Mouse (Mus musculus) stomach, embryonic 15.5 days (tissue): Measurements from ENCODE around the gene Snrnp70. TPM values are rescaled to one million over a fixed set of nuclear protein-coding genes. Genes with fewer than 3 reads are reported as not detected.
"Not testable (repeated sequence)": the region's sequence is repeated elsewhere in the genome, so short reads cannot be mapped to it uniquely, and the experiment has no call there.

Experiments
- ATAC-seq: fragments of 200-750 bp; cut with Nextera tagmentation; 2 replicates; pipeline ENCODE4 v1.8.0; 2017; ENCODE audit warnings: low read depth, moderate number of reproducible peaks, moderate TSS enrichment; ENCODE audit not compliant: insufficient read depth, low FRiP score
- H3K27ac ChIP-seq: fragments of 300-500 bp; sonication (generic); 2 replicates; pipeline ENCODE4 v1.5.1; 2015; ENCODE audit warnings: mild to moderate bottlenecking, inconsistent platforms
- H3K27me3 ChIP-seq: fragments of 300-500 bp; sonication (generic); replicated peaks from 2 replicates; pipeline ENCODE4 v1.6.1; 2015; ENCODE audit warnings: inconsistent platforms
- H3K36me3 ChIP-seq: fragments of 300-500 bp; sonication (generic); 2 replicates; pipeline ENCODE4 v1.6.1; 2015; ENCODE audit warnings: inconsistent platforms
- H3K4me1 ChIP-seq: fragments of 300-500 bp; sonication (generic); 2 replicates; pipeline ENCODE4 v1.6.1; 2015; ENCODE audit warnings: inconsistent platforms
- H3K4me2 ChIP-seq: fragments of 300-500 bp; sonication (generic); 2 replicates; pipeline ENCODE4 v1.6.1; 2015; ENCODE audit warnings: mild to moderate bottlenecking, inconsistent platforms
- H3K4me3 ChIP-seq: fragments of 300-500 bp; sonication (generic); replicated peaks from 2 replicates; pipeline ENCODE4 v1.5.1; 2015; ENCODE audit warnings: inconsistent platforms
- H3K9ac ChIP-seq: fragments of 300-500 bp; sonication (generic); 2 replicates; pipeline ENCODE4 v1.6.1; 2015; ENCODE audit warnings: inconsistent platforms
- H3K9me3 ChIP-seq: fragments of 300-500 bp; sonication (generic); 2 replicates; pipeline ENCODE4 v1.6.1; 2016; ENCODE audit warnings: inconsistent platforms
- WGBS: fragments of 180-500 bp; shearing (Covaris S2); methylation state at CpG from one replicate; pipeline ENCODE4 v1.1.7; 2015; 5-methylcytosine and 5-hydroxymethylcytosine counted together
- polyA plus RNA-seq: library from polyadenylated mRNA; unstranded; fragments of >200 nt; fragmentation: Nextera tagmentation; extraction: Ambion mirVana; gene quantifications from 2 replicates; pipeline ENCODE4 v1.2.1, GENCODE M21; 2015

Snrnp70 gene
- polyA plus RNA-seq, 1 experiment from 2014 or later = 247 TPM

DNA sequence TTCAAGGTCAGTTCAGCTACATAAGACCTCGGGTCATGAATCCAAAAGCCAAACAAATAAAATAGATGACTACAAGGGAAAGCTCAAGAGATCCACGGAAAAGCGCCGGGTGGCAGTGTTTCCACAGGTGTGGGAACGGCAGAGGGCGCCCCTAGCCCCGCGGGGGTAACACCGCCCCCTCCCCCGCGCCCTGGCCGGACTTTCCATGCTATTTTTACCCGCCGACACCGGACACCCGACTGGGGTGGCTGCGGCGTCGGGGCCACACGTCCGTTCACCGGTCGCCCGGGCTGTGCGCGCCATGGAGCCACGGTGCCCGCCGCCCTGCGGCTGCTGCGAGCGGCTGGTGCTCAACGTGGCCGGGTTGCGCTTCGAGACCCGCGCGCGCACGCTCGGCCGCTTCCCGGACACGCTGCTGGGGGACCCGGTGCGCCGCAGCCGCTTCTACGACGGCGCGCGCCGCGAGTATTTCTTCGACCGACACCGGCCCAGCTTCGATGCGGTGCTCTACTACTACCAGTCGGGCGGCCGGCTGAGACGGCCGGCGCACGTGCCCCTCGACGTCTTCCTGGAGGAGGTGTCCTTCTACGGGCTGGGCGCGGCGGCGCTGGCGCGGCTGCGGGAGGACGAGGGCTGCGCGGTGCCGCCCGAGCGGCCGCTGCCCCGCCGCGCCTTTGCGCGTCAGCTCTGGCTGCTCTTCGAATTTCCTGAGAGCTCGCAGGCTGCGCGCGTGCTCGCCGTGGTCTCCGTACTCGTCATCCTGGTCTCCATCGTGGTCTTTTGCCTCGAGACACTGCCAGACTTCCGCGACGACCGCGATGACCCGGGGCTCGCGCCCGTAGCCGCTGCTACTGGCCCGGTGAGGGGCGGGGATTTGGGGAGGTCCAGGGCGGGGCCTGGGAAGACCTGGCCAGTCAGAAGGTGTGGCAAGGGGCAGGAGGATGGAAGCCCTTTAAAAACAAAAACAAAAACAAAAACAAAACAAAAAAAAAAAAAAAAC lies 10.9 kb upstream of the Snrnp70 start:
- Histone ChIP-seq H3K27me3 (peaks cover 60% of the 10 kb centered on the region), H3K9ac (no peak overlapping the region; the same call in 1 of the 2 replicates)
- ATAC-seq = no peak; the same call in 1 of the 2 replicates

DNA sequence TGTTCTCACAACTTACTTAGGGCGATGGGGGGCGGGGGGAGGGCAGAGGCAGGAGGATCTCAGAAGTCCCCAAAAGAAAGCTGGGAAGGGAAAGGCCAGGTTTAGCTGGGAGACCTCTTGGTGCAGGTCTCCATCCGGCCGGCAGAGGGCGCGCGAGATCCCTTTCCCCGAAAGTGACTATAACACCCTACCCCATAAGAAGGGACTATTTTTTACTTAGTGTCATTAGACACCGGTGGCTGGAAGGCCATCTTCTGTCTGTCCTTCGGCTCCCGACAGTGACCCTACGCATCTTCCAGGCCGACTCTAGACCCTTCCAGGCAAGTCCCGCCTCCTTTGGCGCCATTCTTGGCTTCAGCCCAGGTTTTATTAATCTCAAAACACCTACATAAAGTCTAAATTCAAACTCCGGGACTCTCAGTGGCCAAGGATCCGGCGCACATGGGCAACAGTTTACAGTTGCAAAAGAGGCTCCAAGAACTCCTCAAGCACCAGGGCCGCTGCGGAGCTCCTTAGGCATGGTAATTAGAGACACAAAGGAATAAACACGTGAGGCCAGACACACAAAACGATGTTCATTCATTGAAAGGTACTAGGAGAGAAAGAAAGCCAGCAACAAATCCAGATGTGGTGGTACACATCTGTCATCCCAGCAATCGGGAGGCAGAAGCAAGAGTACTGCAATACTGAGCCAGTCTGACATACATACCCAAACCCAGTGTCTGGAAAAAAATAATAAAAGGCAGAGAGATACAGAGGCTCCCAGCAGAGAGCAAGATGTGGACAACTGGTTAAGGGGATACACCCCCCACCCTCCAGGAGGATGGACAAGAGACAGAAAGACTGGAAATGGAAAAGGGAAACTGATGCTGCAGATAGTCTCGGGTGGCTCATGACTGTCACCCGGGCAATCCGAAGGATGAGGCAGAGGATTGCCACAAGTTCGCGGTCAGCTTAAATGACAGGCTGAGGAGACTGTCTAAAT lies 9.8 kb upstream of the Snrnp70 start, which contains the start of gene Kcna7:
Gene Kcna7 (plus strand): TSS at position 563 of the 985 bp plus-strand sequence.
- H3K27me3 ChIP-seq = peaks cover 51% of the 10 kb centered on the region
- H3K27ac ChIP-seq = no peak within 1 kb of the TSS
- 12% methylated on average over 28 of the region's 28 CpGs for WGBS
- H3K4me2 ChIP-seq = peak within 1 kb of the TSS; percentile 76
- no peak within 1 kb of the TSS; the same call in 1 of the 2 replicates for H3K9ac ChIP-seq
- peak; percentile 38; the same call in 1 of the 2 replicates for ATAC-seq
- H3K4me1 ChIP-seq = peaks cover 16% of the 10 kb centered on the region
- H3K9me3 ChIP-seq = no peaks in the 10 kb centered on the region
- H3K36me3 ChIP-seq = no peaks in the 10 kb centered on the region
- peak within 1 kb of the TSS; percentile 41 for H3K4me3 ChIP-seq

More for the DNA sequence above, 10.9 kb upstream of the Snrnp70 start:
- H3K9me3 ChIP-seq = no peaks in the 10 kb centered on the region
- H3K4me3 ChIP-seq = peak overlapping the region; percentile 41
- H3K4me1 ChIP-seq = peaks cover 16% of the 10 kb centered on the region
- H3K36me3 ChIP-seq = no peaks in the 10 kb centered on the region
- no peak overlapping the region for H3K27ac ChIP-seq
- 1% methylated on average over 114 of the region's 114 CpGs for whole genome bisulfite sequencing
- peak overlapping the region; percentile 76 for H3K4me2 ChIP-seq

DNA sequence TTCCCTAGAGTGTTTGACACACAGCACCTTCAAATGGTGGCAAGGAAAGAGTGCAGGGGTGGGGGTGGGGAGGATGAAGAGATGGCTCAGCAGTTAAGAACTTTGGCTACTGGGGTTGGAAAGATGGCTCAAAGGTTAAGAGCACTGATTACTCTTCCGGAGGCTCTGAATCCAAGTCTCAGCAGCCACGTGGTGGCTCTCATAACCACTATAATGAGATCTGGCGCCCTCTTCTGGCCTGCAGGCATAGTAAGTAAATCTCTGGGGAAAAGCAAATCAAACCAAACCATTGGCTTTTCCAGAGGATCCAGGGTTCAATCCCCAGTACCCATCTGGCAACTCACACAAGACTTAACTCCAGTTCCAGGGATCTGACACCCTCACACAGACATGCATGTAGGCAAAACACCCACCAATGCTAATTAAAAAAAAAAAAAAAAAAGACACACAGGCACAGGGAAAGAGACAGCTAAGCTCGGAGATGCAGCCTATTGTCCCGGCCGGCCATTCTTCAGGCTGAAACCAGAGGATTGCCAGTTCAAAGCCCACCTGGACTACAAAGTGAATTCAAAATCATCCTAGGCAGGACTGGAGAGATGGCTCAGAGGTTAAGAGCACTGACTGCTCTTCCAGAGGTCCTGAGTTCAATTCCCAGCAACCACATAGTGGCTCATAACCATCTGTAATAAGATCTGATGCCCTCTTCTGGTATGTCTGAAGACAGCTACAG lies 8.2 kb upstream of the Snrnp70 start:
- H3K9me3 ChIP-seq = no peaks in the 10 kb centered on the region
- ATAC-seq = no peak
- no peak overlapping the region for H3K4me3 ChIP-seq
- H3K36me3 ChIP-seq = no peaks in the 10 kb centered on the region
- H3K27ac ChIP-seq = no peak overlapping the region
- peaks cover 36% of the 10 kb centered on the region for H3K27me3 ChIP-seq
- H3K4me2 ChIP-seq = no peak overlapping the region
- peaks cover 16% of the 10 kb centered on the region for H3K4me1 ChIP-seq
- 39% methylated on average over 6 of the region's 6 CpGs for WGBS
- H3K9ac ChIP-seq = no peak overlapping the region

DNA sequence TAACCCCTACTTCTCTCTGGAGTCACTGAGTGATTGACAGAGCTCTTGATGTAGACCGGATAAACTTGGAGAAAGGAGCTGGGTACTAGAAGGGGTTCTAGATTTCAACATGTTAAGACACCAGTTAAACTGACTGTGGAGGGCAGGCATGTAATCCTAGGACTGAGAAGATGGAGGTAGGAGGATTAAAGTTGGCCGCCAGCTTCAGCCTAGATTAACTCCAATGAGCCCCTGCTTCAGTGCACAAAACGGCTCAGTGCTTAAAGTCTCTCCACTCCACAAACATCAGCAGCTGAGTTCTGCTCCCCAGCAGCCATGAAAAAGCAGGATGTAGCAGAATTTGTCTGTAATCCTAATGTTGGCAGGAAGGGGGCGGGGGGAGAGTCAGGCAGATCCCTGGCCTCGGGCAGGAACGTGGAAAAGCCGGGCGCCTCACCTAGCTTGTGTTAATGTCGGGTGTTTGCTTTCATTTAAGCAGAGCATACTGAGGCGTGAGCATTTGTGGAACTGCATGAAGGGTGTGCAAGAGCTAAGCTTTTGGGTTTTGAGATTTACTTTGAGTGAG lies 6.1 kb upstream of the Snrnp70 start:
- Histone ChIP-seq H3K27me3 (peaks cover 15% of the 10 kb centered on the region), H3K9ac (no peak overlapping the region), H3K4me1 (peaks cover 13% of the 10 kb centered on the region), H3K27ac (no peak overlapping the region), H3K4me2 (no peak overlapping the region), H3K9me3 (no peaks in the 10 kb centered on the region), H3K36me3 (no peaks in the 10 kb centered on the region), H3K4me3 (no peak overlapping the region)
- 67% methylated on average over 10 of the region's 10 CpGs for WGBS
- no peak for ATAC-seq

DNA sequence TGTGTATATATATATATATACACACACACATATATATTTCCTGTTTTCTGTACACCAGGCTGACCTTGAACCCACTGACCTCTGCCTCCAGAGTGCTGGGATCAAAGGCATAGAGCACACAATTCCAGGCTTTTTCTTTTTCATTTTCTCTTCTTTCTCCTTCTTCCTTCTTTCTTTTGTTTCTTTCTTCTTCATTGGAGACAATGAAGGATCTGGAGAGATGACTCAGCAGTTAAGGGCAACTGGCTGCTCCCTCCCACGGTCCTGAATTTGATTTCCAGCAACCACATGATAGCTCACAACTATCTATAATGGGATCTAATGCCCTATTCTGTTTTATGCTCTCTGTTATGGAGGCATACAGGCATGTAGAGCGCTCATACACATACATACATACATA lies 1.2 kb upstream of the Snrnp70 start:
- Histone ChIP-seq H3K4me2 (no peak overlapping the region), H3K4me3 (no peak overlapping the region), H3K9me3 (no peaks in the 10 kb centered on the region), H3K4me1 (peaks cover 11% of the 10 kb centered on the region), H3K36me3 (peaks cover 10% of the 10 kb centered on the region; the same call in 1 of the 2 replicates), H3K9ac (no peak overlapping the region), H3K27ac (no peak overlapping the region), H3K27me3 (no peaks in the 10 kb centered on the region)
- no peak for ATAC-seq
- 71% methylated on average over 2 of the region's 2 CpGs for WGBS

DNA sequence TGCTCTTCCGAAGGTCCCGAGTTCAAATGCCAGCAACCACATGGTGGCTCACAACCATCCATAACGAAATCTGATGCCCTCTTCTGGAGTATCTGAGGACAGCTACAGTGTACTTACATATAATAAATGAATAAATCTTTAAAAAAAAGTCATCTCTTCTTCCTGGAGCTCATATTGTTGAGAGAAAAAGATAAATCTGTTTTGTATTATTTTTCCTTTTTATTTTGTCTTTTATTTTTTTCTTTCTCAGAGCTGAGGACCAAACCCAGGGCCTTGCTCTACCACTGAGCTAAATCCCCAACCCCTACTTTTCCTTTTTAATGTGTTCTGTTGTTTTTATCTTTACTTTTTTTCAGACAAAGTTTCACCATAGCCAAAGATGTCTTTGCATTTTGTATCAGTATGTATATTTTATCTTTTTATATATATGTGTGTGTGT lies 814 bp upstream of the Snrnp70 start:
- Histone ChIP-seq H3K27ac (peak overlapping the region; percentile 83), H3K4me3 (peak overlapping the region; percentile 86), H3K4me2 (peak overlapping the region; percentile 57)

DNA sequence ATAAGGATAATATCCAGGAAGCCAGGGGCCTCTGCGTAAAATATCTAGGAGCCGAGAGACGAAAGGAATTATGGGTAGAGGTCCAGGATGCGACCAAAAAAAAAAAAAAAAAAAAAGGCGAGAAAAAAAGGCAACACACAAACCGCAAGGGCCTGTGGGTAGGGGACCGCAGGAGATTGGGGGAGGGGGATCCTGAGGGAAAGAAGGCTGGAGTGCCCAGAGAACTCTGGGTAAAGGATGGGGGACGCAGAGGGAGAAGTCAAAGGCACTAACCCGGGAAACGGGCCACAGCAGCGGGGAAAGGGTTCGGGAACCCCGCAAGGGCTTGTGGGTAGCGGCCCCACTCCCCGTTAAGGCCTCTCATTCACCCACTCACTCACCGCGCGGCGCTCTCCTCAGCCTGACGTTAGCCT lies 407 bp downstream of the Snrnp70 start:
- Histone ChIP-seq H3K27ac (peak overlapping the region; percentile 98), H3K9ac (peak overlapping the region; percentile 72), H3K27me3 (no peaks in the 10 kb centered on the region), H3K36me3 (peaks cover 21% of the 10 kb centered on the region; the same call in 1 of the 2 replicates), H3K4me2 (peak overlapping the region; percentile 89), H3K4me3 (peak overlapping the region; percentile 86), H3K4me1 (peaks cover 11% of the 10 kb centered on the region), H3K9me3 (no peaks in the 10 kb centered on the region)
- peak; percentile 67 for ATAC-seq
- WGBS = 0% methylated on average over 17 of the region's 20 CpGs

More for the DNA sequence above, 814 bp upstream of the Snrnp70 start:
- Histone ChIP-seq H3K36me3 (peaks cover 14% of the 10 kb centered on the region; the same call in 1 of the 2 replicates), H3K4me1 (peaks cover 11% of the 10 kb centered on the region)
- H3K27me3 ChIP-seq, H3K9ac ChIP-seq, H3K9me3 ChIP-seq: not testable (repeated sequence)
- ATAC-seq = 0 out of 2 replicates have a peak, but pooled peaks have one; percentile 24
- whole genome bisulfite sequencing = 2% methylated on average over 3 of the region's 3 CpGs

DNA sequence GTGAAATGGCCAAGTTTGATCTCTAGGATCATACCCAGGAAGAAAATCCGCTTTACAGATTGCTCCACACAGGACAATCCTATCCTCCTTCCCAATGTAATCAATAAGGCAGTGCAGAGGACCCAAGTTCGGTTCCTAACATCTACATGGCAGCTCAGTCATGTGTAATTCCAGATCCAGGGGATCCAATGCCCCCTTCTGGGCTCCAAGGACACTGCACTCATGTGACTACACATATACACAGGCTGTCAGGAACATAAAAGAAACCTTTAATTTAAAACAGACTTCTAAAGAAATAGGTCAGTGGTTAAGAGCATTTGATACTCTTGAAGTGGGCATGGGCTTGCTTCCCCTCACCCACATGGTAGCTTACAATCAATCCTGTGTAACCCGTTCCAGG lies 9.5 kb downstream of the Snrnp70 start:
- Histone ChIP-seq H3K4me3 (no peak overlapping the region), H3K4me1 (no peaks in the 10 kb centered on the region), H3K9ac (no peak overlapping the region), H3K36me3 (peaks cover 80% of the 10 kb centered on the region), H3K27me3 (no peaks in the 10 kb centered on the region), H3K4me2 (no peak overlapping the region), H3K9me3 (no peaks in the 10 kb centered on the region), H3K27ac (no peak overlapping the region)
- ATAC-seq = no peak
- WGBS = 92% methylated on average over 3 of the region's 3 CpGs

DNA sequence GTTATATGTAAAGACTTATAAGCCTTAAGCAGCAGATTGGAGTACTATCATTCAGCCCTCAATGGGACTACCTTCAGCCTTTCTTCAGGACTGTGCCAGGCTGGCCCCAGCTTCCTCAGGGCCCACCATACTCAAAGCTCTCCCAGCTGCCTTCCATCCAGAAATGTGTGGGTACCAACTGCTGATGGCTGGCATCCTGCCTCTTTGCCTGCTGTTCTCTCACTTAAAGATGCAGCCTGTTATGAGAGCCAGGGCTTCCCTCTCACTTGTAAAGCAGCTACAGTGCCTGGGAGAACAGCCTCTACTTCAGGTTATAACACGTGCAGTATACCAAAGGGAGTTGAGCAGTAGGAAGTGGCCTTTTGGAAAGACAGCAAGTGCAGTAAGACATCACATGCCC lies 19.5 kb downstream of the Snrnp70 start:
- peaks cover 61% of the 10 kb centered on the region for H3K36me3 ChIP-seq
- H3K9ac ChIP-seq = no peak overlapping the region
- no peak overlapping the region for H3K27ac ChIP-seq
- H3K4me3 ChIP-seq = no peak overlapping the region
- H3K27me3 ChIP-seq = no peaks in the 10 kb centered on the region
- no peaks in the 10 kb centered on the region for H3K9me3 ChIP-seq
- 86% methylated on average over 1 of the region's 1 CpGs for WGBS
- no peak overlapping the region for H3K4me2 ChIP-seq
- no peaks in the 10 kb centered on the region for H3K4me1 ChIP-seq
- no peak for ATAC-seq

DNA sequence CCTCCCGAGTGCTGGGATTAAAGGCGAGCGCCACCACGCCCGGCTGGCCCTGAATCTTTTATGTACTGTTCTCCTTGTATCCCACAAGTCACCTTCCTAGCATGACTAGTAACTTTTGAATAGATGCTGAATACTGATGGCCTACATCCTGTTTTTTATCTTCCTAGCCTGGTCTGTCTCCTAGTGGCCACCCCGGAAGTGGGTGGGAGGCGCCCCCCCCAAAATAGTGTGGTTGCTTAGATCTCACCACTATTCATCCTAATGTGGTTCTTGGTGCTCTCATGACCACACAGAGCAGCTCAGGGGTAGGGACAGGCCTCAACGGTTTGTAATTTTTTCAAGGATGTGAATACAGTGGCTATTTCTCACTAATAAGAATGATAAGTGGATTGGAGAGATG lies 20.9 kb downstream of the Snrnp70 start:
- 89% methylated on average over 8 of the region's 8 CpGs for WGBS
- no peaks in the 10 kb centered on the region for H3K9me3 ChIP-seq
- H3K27ac ChIP-seq = no peak overlapping the region
- H3K9ac ChIP-seq = no peak overlapping the region
- H3K4me1 ChIP-seq = peaks cover 10% of the 10 kb centered on the region; the same call in 1 of the 2 replicates
- H3K36me3 ChIP-seq = peaks cover 48% of the 10 kb centered on the region
- no peak overlapping the region for H3K4me2 ChIP-seq
- no peaks in the 10 kb centered on the region for H3K27me3 ChIP-seq
- no peak overlapping the region for H3K4me3 ChIP-seq
- ATAC-seq = no peak
